Mouse (Mus musculus) gastrocnemius, postnatal 25 days (tissue): ENCODE measurements around the gene Phyhipl. TPM values are rescaled to one million over a fixed set of nuclear protein-coding genes. Genes with fewer than 3 reads are reported as not detected.

Experiments
- DNase-seq: peaks from one replicate; pipeline ENCODE4 v3.0.0; 2022
- total RNA-seq, 2 experiments: library from RNA; stranded (reverse); gene quantifications; 1 replicate in 1 of 2; 2 replicates in 1 of 2; pipeline ENCODE4 v1.2.3; 2021

Phyhipl gene
- total RNA-seq, 2 experiments from 2014 or later, result 0.08 TPM; not detected in 1

- no peak for DNase-seq
These were observed 20.5 kb downstream of the Phyhipl start for GRCm38 (mm10) chr10:70635261-70635660.

DNA sequence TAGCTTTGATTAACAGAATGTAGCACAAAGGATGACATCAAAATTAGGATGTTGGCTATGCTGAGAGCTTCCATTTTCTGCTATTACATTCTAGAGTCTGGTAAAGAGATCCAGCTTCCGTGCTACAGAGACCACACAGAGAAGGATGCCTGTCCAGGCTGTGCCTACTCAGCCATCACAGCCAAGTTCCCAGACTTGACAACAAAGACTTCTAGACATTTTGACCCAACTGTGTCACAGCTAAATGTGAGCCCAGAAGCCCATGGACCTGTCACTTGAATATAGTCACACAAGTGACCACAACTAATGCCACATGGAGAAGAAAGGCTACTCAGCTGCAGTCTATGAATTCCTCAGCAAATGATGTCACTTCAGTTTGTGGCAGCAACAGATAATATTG, 24.6 kb downstream of the Phyhipl start:
- no peak for DNase-seq

- DNase-seq, result no peak
These were observed 32.3 kb downstream of the Phyhipl start for GRCm38 (mm10) chr10:70623461-70623860.

GRCm38 (mm10) chr10:70616377-70616776, 39.4 kb downstream of the Phyhipl start:
- DNase-seq, result no peak

- no peak for DNase-seq
These were observed 44.1 kb downstream of the Phyhipl start for GRCm38 (mm10) chr10:70611633-70612032.

DNA sequence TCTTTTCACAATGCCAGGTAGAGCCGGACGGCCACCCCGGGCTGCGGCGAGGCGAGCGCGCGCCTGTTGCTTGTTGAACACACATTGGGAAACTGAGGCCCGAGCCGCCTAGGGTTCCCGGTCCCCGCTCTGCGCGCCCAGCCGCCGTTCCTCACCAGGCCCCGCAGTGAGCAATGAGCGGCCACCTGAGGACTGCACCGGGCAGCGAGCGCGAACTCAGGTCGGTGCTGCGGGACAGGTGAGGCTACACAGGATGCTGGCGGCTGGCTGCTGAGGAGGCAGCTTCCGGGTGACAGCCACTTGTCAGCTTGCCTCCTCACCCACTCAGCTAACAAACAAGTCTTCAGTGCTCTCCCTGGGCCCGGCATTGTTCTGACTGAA, 55.9 kb downstream of the Phyhipl start:
- no peak for DNase-seq

- DNase-seq, result peak; percentile 5
These were observed 56.4 kb downstream of the Phyhipl start for GRCm38 (mm10) chr10:70599126-70599924.

GRCm38 (mm10) chr10:70598516-70599125, 57.1 kb downstream of the Phyhipl start:
- no peak for DNase-seq

- no peak for DNase-seq
These were observed 57.7 kb downstream of the Phyhipl start for GRCm38 (mm10) chr10:70598081-70598515.

GRCm38 (mm10) chr10:70594007-70594406, 61.8 kb downstream of the Phyhipl start:
- no peak for DNase-seq

DNA sequence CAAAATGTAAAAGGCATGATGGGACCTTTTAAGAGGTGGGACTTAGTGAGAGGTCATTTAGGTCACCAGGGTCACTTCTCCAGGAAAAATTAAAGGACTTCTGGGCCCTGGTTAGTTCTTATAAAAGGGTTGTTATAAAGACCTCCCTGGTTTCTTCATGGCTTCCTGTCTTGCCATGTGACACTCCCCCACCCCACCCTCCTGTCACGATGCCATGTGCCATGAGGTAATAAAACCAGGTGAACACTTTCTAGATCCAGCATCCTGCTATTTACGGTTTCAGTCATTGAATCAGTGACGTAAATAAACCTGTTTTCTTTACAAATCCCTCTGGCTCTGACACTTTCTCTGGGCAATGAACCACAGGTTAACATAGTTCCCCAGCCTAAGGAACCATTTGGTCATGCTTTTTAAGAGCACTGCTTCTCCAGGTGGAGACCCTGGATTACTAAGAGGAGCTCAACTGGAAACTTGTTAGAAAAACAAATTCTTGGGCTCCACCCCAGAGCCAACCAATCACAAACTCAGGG, 68.8 kb downstream of the Phyhipl start:
- no peak for DNase-seq

GRCm38 (mm10) chr10:70584171-70584570, 71.6 kb downstream of the Phyhipl start:
- no peak for DNase-seq

- no peak for DNase-seq
These were observed 74.1 kb downstream of the Phyhipl start for GRCm38 (mm10) chr10:70581556-70582211.

DNA sequence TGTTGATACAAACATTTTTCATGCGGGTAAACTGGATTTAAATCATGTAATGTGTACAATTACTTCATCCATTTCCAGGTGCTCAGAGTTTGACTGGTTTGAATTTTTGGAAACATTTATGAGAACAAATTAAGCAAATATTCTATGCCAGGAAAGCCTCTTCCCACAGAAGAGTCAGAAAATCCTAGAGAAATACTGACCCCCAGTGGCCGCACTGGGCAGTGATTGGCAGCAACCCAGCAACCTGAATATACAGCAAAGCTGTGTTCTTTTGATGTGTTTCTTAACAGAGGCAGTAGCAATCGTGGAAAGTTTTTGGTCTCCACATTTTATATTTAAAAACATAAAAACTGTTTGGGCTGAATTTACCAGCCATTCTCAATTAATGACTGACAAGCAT, 92.1 kb downstream of the Phyhipl start:
- DNase-seq, result peak; percentile 19

DNA sequence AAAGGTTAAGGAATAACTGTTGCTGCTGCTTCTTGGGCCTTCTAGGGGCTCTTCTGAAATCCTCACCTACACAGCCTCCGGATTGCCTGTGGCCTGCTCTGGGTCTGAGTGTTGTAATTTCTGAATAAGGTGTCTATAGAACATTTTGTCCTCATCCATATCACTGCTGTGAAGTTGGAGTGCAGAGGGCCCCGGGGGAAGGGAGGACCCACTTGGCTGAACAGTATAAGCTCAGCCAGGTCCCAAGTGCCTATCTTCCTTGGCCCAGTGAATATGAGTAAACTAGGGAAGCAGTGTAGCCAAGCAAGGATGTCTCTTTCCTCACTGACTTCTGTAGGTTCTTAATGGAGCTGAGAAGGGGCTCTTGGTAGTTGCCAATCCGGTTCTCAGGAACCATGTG, 103.2 kb downstream of the Phyhipl start:
- peak; percentile 23 for DNase-seq

GRCm38 (mm10) chr10:70542857-70543256, 112.9 kb downstream of the Phyhipl start:
- DNase-seq, result no peak

- DNase-seq, result no peak
These were observed 115.1 kb downstream of the Phyhipl start for GRCm38 (mm10) chr10:70540456-70541195.

DNA sequence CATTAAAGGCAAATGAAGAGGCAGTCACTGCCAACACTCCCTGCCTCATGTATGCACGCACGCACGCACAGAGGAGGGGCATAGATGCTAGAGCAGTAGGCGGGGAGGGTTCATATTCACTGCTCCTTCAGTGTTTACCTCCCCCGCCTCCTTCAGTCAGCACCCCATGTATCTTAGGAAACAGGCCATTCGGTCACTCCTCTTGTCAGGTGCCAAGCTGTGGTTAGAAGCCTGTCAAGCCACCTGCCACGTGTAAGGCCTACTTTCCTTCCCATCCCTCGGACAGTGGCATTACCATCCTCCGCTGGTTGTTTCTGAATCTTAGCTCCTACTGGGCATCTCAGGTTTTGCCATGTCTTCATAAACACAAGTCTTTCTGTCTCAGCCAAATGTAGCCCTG, 116.5 kb downstream of the Phyhipl start:
- DNase-seq, result no peak

DNA sequence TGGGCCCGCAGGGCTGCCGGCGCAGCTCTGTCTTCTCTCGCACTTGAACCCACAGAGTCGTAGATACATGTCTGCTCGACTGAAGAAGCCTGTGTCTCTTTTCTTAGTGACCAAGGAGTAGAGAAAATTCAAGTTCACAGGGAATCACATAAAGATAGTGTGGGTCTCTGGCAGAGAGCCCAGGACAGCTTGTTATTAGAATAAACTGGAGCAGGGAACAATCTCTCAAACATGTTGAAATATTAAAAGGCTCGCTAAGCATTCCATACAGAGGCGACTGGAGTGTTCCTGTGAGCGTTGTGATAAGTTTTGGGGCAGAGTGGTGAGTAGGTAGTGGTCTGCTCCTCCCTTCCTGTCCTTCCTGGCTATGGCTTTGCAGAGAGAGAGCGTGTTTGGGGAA, 118.1 kb downstream of the Phyhipl start:
- DNase-seq, result no peak

GRCm38 (mm10) chr10:70535401-70535800, 120.4 kb downstream of the Phyhipl start:
- DNase-seq, result no peak

DNA sequence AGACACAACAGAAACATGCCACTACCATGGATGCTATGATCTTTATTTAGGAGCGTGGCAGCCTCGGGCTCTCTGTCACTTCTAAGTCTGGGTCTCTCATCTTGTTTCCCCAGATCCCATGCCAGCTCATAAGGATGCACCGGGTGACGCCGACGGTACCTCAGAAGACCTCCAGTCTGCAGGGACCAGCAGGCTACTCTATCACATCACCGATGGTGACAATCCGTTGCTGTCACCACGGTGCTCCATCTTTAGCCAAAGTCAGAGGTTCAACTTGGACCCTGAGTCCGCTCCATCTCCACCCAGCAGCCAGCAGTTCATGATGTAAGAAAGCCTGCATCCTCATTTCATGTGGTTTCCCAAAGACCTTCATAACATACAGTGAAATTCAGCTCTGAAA, 121.2 kb downstream of the Phyhipl start:
- no peak for DNase-seq

DNA sequence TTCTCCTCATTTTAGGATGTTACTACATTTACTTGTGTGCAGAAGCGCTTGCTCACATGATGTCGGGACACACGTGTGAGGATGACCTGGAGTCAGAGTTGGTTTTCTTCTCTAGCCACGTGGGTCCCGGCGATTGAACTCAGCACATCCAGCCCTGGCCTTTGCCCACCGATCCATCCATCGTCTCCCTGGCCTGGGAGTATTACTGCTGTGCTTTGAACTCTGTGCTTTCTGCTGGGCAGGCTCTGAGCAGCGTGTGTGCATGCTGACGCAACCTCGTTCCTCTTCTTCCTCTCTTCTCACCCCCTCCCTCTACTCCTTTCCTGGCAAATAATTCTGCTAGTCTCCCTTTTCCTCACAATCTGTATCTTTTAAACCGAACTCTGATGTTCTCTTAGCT, 121.8 kb downstream of the Phyhipl start:
- DNase-seq, result no peak
